Comparison of ENCODE assay signal across 9 mouse cellular contexts in the genomic region with DNA sequence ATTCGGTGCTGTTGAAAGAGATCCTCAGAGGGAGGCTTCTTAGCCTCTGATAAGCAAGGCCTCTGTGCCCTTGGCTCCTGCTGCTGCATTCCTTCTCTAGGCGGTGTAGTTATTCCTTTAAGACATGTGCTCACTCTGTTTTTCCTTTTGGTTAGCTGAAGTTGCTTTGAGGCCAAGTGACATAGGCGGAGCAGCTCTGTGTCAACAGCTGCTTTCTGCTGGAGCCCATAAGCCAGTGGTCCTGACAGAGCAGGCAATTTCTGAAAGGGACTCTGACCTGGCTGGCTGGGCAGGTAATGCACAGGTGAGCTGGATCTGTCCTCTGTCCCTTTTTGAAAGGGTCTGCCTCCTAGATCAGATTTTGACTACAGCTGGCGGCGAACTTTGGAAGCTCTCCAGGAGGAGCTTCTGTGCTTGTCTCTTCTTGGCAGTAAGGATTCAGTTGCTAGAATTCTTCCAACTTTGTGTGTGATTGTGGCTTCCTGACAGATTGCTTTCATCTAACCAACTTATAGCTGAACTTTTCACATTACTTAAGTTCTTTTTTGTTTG. TPM values are rescaled to one million over a fixed set of nuclear protein-coding genes. Genes with fewer than 3 reads are reported as not detected.
DNase-seq lines count a peak whose midpoint lies in the region; ATAC-seq and TF ChIP-seq lines count a peak whose summit lies in the region.
"Had no signal": no experiment of that assay in that cellular context is flagged by ENCODE, and none has a peak within 500 bp of the region (broad histone marks: within the 10 kb centered on the region; RNA-seq: fewer than 3 reads in every experiment).

No protein-coding gene starts in this region.

- H3K4me1 ChIP-seq in cerebellum, adult 2 months (ENCODE audit: control insufficient read depth, insufficient read depth, low read length): peaks cover 44% of the 10 kb centered on the region
- H3K4me1 ChIP-seq in lung, adult 2 months (ENCODE audit: control insufficient read depth, insufficient read depth, low read length): peaks cover 44% of the 10 kb centered on the region
- H3K4me1 ChIP-seq in stomach, embryonic 16.5 days (ENCODE audit: control insufficient read depth, insufficient read depth, low read length): peaks cover 29% of the 10 kb centered on the region

- peak overlapping the region; percentile 8; the same call in 1 of the 2 replicates for H3K27ac ChIP-seq in cerebellum, adult 2 months (ENCODE audit: insufficient read depth, low read length)
- H3K27ac ChIP-seq in gastrocnemius, adult 2 months: peak overlapping the region; percentile 90
- peak overlapping the region; percentile 68 for H3K27ac ChIP-seq in stomach, embryonic 16.5 days (ENCODE audit: low read length)
- H3K27ac ChIP-seq: macrophage had no signal

- ATAC-seq in stomach, embryonic 16.5 days (ENCODE audit: insufficient read depth, low FRiP score): peak; percentile 53; the same call in 1 of the 2 replicates

- H3K9ac ChIP-seq in stomach, embryonic 16.5 days (ENCODE audit: low read length): peak overlapping the region; percentile 4; the same call in 1 of the 2 replicates

- intact Hi-C loops in gastrocnemius, adult 2 months (cut with DNase I): loop anchor here (5.0 kb wide), 1 partner anchor 35 kb away; a partner anchor contains a TSS

- TF ChIP-seq POLR2A in cerebellum, adult 2 months (IDR thresholded peaks at IDR 0.05; ENCODE audit: borderline replicate concordance, insufficient read depth, low read length): no peak
- TF ChIP-seq POLR2A in lung, adult 2 months (IDR thresholded peaks at IDR 0.05; ENCODE audit: borderline replicate concordance, extremely low read depth, low read depth, low read length): 0 out of 2 replicates have a peak, but pooled peaks have one; percentile 17

- 13% methylated on average over 5 of the region's 5 CpGs for WGBS in cerebellum, adult 2 months
- WGBS in lung, adult 2 months: 13% methylated on average over 5 of the region's 5 CpGs
- 27% methylated on average over 5 of the region's 5 CpGs for WGBS in stomach, embryonic 16.5 days

- TF ChIP-seq CTCF in cerebellum, adult 2 months (IDR thresholded peaks at IDR 0.05; ENCODE audit: borderline replicate concordance, insufficient read depth, low read depth, low read length): no peak
- no peak for TF ChIP-seq CTCF in gastrocnemius, adult 2 months (IDR thresholded peaks at IDR 0.05)
- TF ChIP-seq CTCF in lung, adult 2 months (IDR thresholded peaks at IDR 0.05; ENCODE audit: insufficient read depth, low read length): no peak

- no peak overlapping the region for H3K4me3 ChIP-seq in cerebellum, adult 2 months (replicated peaks; ENCODE audit: insufficient read depth, low read depth, low read length)
- H3K4me3 ChIP-seq in gastrocnemius, adult 2 months: peak overlapping the region; percentile 66
- H3K4me3 ChIP-seq in lung, adult 2 months (replicated peaks; ENCODE audit: extremely low read depth, low read depth, low read length): peak overlapping the region; percentile 48
- H3K4me3 ChIP-seq in stomach, embryonic 16.5 days (replicated peaks; ENCODE audit: low read length): no peak overlapping the region

- H3K27me3 ChIP-seq in cerebellum, adult 2 months (ENCODE audit: control insufficient read depth, insufficient read depth, low read length): no peaks in the 10 kb centered on the region
- no peaks in the 10 kb centered on the region for H3K27me3 ChIP-seq in stomach, embryonic 16.5 days (ENCODE audit: control insufficient read depth, insufficient read depth, low read length)

- H3K9me3 ChIP-seq in stomach, embryonic 16.5 days (replicated peaks; ENCODE audit: control insufficient read depth, low read length): no peaks in the 10 kb centered on the region

- no peaks in the 10 kb centered on the region for H3K36me3 ChIP-seq in stomach, embryonic 16.5 days (ENCODE audit: control insufficient read depth, insufficient read depth, low read length)

- DNase-seq in cerebellum, adult 2 months: peak; percentile 54 to 58
- no peak for DNase-seq in cerebellum, adult 11 months
- DNase-seq in 3T3-L1 (ENCODE audit: low read depth, low spot score): peak; percentile 61
- DNase-seq in gastrocnemius, adult 2 months: peak; percentile 72
- DNase-seq in kidney, adult 18-20 months: peak; percentile 56
- DNase-seq in lung, adult 2 months: peak; percentile 47
- no peak for DNase-seq in thymus, postnatal 10 days (ENCODE audit: low spot score in 2 of 2)

- H3K4me2 ChIP-seq in stomach, embryonic 16.5 days (ENCODE audit: low read depth, low read length): peak overlapping the region; percentile 8; the same call in 1 of the 2 replicates

RNA-seq across cellular contexts. Expression of a gene that starts 37.2 kb away (rescaled TPM):
- polyA plus RNA-seq in cerebellum, adult 2 months (2012; rRNA removed): 46.3 and 54.8 TPM in 2 replicates
- total RNA-seq in gastrocnemius, adult 2 months (2021): 10 to 100 TPM; 37.7 to 41.1 TPM
- polyA plus RNA-seq in lung, adult 2 months (2012; rRNA removed): 83.3 and 102 TPM in 2 replicates
- 17.6 and 18.5 TPM in 2 replicates for polyA plus RNA-seq in stomach, embryonic 16.5 days (2015; fragmentation: Nextera tagmentation; extraction: Ambion mirVana)

Comparison
In these comparisons a context has a peak if more than half of its experiments do, and no peak if none do; other contexts are left out.
1. DNase-seq: peak in cerebellum, adult 2 months (2 of 2), 3T3-L1 (single experiment), gastrocnemius, adult 2 months (single experiment), kidney, adult 18-20 months (single experiment) and lung, adult 2 months (single experiment); none in cerebellum, adult 11 months (single experiment) and thymus, postnatal 10 days (0 of 2).
2. H3K27ac ChIP-seq: peak in every context shown above with its lines; median percentile 90 in gastrocnemius, adult 2 months; 68 in stomach, embryonic 16.5 days; 8 in cerebellum, adult 2 months.
3. H3K4me3 ChIP-seq: peak in gastrocnemius, adult 2 months (single experiment) and lung, adult 2 months (single experiment); none in cerebellum, adult 2 months (single experiment) and stomach, embryonic 16.5 days (single experiment).